Mouse (Mus musculus) lung, adult 2 months (tissue): Measurements from ENCODE around the gene Kif19a.

Experiments
- CTCF ChIP-seq: fragments of 200-500 bp; IDR thresholded peaks from 2 replicates; pipeline ENCODE4 v1.5.1; 2011; ENCODE audit warnings: mild to moderate bottlenecking, low read length, control low read depth; ENCODE audit not compliant: insufficient read depth
- POLR2A ChIP-seq: fragments of 200-500 bp; IDR thresholded peaks from 2 replicates; pipeline ENCODE4 v1.6.1; 2011; ENCODE audit warnings: low read depth, mild to moderate bottlenecking, control low read depth, low read length, borderline replicate concordance; ENCODE audit errors: extremely low read depth

GRCm38 (mm10) chr11:114791891-114792411, 26.8 kb downstream of the Kif19a start:
- no peak for TF ChIP-seq CTCF
- no peak for TF ChIP-seq POLR2A
